Mouse (Mus musculus): ENCODE results near the gene Gstm4. TPM values are rescaled to one million over a fixed set of nuclear protein-coding genes. Genes with fewer than 3 reads are reported as not detected.
"Not testable (repeated sequence)": the region's sequence is repeated elsewhere in the genome, so short reads cannot be mapped to it uniquely, and the experiment has no call there.

Gene Gstm4
- polyA plus RNA-seq, 1 experiment from 2014 or later, result 15.4 TPM

GRCm38 (mm10) chr3:108010286-108010685, 34.4 kb downstream of the Gstm4 start:
- H3K4me1 ChIP-seq (replicated peaks), result peaks cover 8% of the 10 kb centered on the region
- H3K9me3 ChIP-seq, result no peaks in the 10 kb centered on the region
- no peak overlapping the region for H3K4me2 ChIP-seq
- H3K9ac ChIP-seq, result no peak overlapping the region
- H3K36me3 ChIP-seq, result no peaks in the 10 kb centered on the region
- H3K27ac ChIP-seq, result no peak overlapping the region
- ATAC-seq (ENCODE audit: low FRiP score), result no peak
- 66% methylated on average over 2 of the region's 2 CpGs for WGBS
- no peaks in the 10 kb centered on the region for H3K27me3 ChIP-seq
- no peak overlapping the region for H3K4me3 ChIP-seq

GRCm38 (mm10) chr3:108002021-108002420, 42.7 kb downstream of the Gstm4 start:
- Histone ChIP-seq H3K4me2 (no peak overlapping the region), H3K27ac (no peak overlapping the region), H3K27me3 (no peaks in the 10 kb centered on the region), H3K36me3 (no peaks in the 10 kb centered on the region), H3K4me3 (no peak overlapping the region), H3K9me3 (no peaks in the 10 kb centered on the region), H3K9ac (no peak overlapping the region), H3K4me1 (replicated peaks) (no peaks in the 10 kb centered on the region)
- no peak for ATAC-seq (ENCODE audit: low FRiP score)
- WGBS, result 87% methylated on average over 8 of the region's 8 CpGs

- Histone ChIP-seq H3K36me3 (no peaks in the 10 kb centered on the region), H3K27ac (no peak overlapping the region), H3K4me1 (replicated peaks) (no peaks in the 10 kb centered on the region), H3K4me2 (no peak overlapping the region), H3K4me3 (no peak overlapping the region), H3K9ac (no peak overlapping the region), H3K27me3 (no peaks in the 10 kb centered on the region), H3K9me3 (no peaks in the 10 kb centered on the region)
- no peak for ATAC-seq (ENCODE audit: low FRiP score)
- WGBS, result 82% methylated on average over 3 of the region's 3 CpGs
Observed at GRCm38 (mm10) chr3:107999491-107999890, 45.2 kb downstream of the Gstm4 start.

- H3K4me3 ChIP-seq, result no peak overlapping the region
- H3K9me3 ChIP-seq, result no peaks in the 10 kb centered on the region
- ATAC-seq (ENCODE audit: low FRiP score), result no peak
- H3K27ac ChIP-seq, result no peak overlapping the region
- WGBS, result 83% methylated on average over 3 of the region's 3 CpGs
- H3K4me2 ChIP-seq, result no peak overlapping the region
- no peak overlapping the region for H3K9ac ChIP-seq
- H3K27me3 ChIP-seq, result no peaks in the 10 kb centered on the region
- no peaks in the 10 kb centered on the region for H3K36me3 ChIP-seq
- no peaks in the 10 kb centered on the region for H3K4me1 ChIP-seq (replicated peaks)
Observed at GRCm38 (mm10) chr3:107998591-107998990, 46.1 kb downstream of the Gstm4 start.

- Histone ChIP-seq H3K9me3 (no peaks in the 10 kb centered on the region), H3K4me1 (replicated peaks) (no peaks in the 10 kb centered on the region), H3K27ac (no peak overlapping the region), H3K4me3 (no peak overlapping the region), H3K9ac (no peak overlapping the region), H3K27me3 (no peaks in the 10 kb centered on the region), H3K4me2 (no peak overlapping the region), H3K36me3 (no peaks in the 10 kb centered on the region)
- 94% methylated on average over 4 of the region's 4 CpGs for WGBS
- ATAC-seq (ENCODE audit: low FRiP score), result no peak
Observed at GRCm38 (mm10) chr3:107996576-107996975, 48.1 kb downstream of the Gstm4 start.

GRCm38 (mm10) chr3:107995974-107996373, 48.7 kb downstream of the Gstm4 start:
- H3K9me3 ChIP-seq; H3K9ac ChIP-seq; H3K4me2 ChIP-seq; H3K27me3 ChIP-seq; H3K36me3 ChIP-seq; H3K27ac ChIP-seq; H3K4me1 ChIP-seq (replicated peaks); H3K4me3 ChIP-seq; ATAC-seq (ENCODE audit: low FRiP score): not testable (repeated sequence)
- WGBS, result 80% methylated on average over 2 of the region's 2 CpGs

Other genes starting within 250 kb of the Gstm4 start
- not detected in 2 replicates for gene Eps8l3, start 167.7 kb downstream of the Gstm4 start, polyA plus RNA-seq (2015; fragmentation: Nextera tagmentation; extraction: Ambion mirVana)
- 230 and 243 TPM in 2 replicates for gene Gstm5, start 149.1 kb downstream of the Gstm4 start, polyA plus RNA-seq (2015; fragmentation: Nextera tagmentation; extraction: Ambion mirVana)
- gene Gstm7, start 113.1 kb downstream of the Gstm4 start, polyA plus RNA-seq (2015; fragmentation: Nextera tagmentation; extraction: Ambion mirVana), result 82.5 and 85.8 TPM in 2 replicates
- gene Gstm6, start 101.1 kb downstream of the Gstm4 start, polyA plus RNA-seq (2015; fragmentation: Nextera tagmentation; extraction: Ambion mirVana), result 7.7 and 8.5 TPM in 2 replicates
- 0.17 TPM in 1 of 2 replicates, not detected in the other for gene Gstm3, start 75.6 kb downstream of the Gstm4 start, polyA plus RNA-seq (2015; fragmentation: Nextera tagmentation; extraction: Ambion mirVana)
- gene Gstm2, start 58.4 kb downstream of the Gstm4 start, polyA plus RNA-seq (2015; fragmentation: Nextera tagmentation; extraction: Ambion mirVana), result 10.0 and 10.9 TPM in 2 replicates
- 53.7 and 54.2 TPM in 2 replicates for gene Gstm1, start 26.9 kb downstream of the Gstm4 start, polyA plus RNA-seq (2015; fragmentation: Nextera tagmentation; extraction: Ambion mirVana)
- gene Ampd2, start 41.8 kb upstream of the Gstm4 start, polyA plus RNA-seq (2015; fragmentation: Nextera tagmentation; extraction: Ambion mirVana), result 50.9 and 52.4 TPM in 2 replicates
- gene Gnat2, start 47.9 kb upstream of the Gstm4 start, polyA plus RNA-seq (2015; fragmentation: Nextera tagmentation; extraction: Ambion mirVana), result 0.10 and 0.43 TPM in 2 replicates
- gene Gnai3, start 101.3 kb upstream of the Gstm4 start, polyA plus RNA-seq (2015; fragmentation: Nextera tagmentation; extraction: Ambion mirVana), result 146 and 148 TPM in 2 replicates
- gene Gpr61, start 110.0 kb upstream of the Gstm4 start, polyA plus RNA-seq (2015; fragmentation: Nextera tagmentation; extraction: Ambion mirVana), result 3.0 and 3.5 TPM in 2 replicates
- 12.0 and 13.8 TPM in 2 replicates for gene Amigo1, start 141.4 kb upstream of the Gstm4 start, polyA plus RNA-seq (2015; fragmentation: Nextera tagmentation; extraction: Ambion mirVana)
- gene Cyb561d1, start 156.3 kb upstream of the Gstm4 start, polyA plus RNA-seq (2015; fragmentation: Nextera tagmentation; extraction: Ambion mirVana), result 3.5 and 4.3 TPM in 2 replicates
- gene Atxn7l2, start 166.0 kb upstream of the Gstm4 start, polyA plus RNA-seq (2015; fragmentation: Nextera tagmentation; extraction: Ambion mirVana), result 26.2 and 27.1 TPM in 2 replicates
- gene Sypl2, start 181.8 kb upstream of the Gstm4 start, polyA plus RNA-seq (2015; fragmentation: Nextera tagmentation; extraction: Ambion mirVana), result 0.34 and 0.43 TPM in 2 replicates
- 233 and 239 TPM in 2 replicates for gene Psma5, start 212.0 kb upstream of the Gstm4 start, polyA plus RNA-seq (2015; fragmentation: Nextera tagmentation; extraction: Ambion mirVana)
- gene Sort1, start 239.2 kb upstream of the Gstm4 start, polyA plus RNA-seq (2015; fragmentation: Nextera tagmentation; extraction: Ambion mirVana), result 14.7 and 15.9 TPM in 2 replicates

Measured in hindbrain, embryonic 13.5 days (tissue).